Mouse (Mus musculus) erythroblast, embryonic 14.5 days (primary cell): ENCODE measurements around the gene Epha3. TPM values are rescaled to one million over a fixed set of nuclear protein-coding genes. Genes with fewer than 3 reads are reported as not detected.

Source experiments
- H3K27me3 ChIP-seq: 2 replicates; pipeline ENCODE4 v1.6.1; 2012; ENCODE audit warnings: inconsistent platforms; ENCODE audit not compliant: control insufficient read depth
- H3K36me3 ChIP-seq: 2 replicates; pipeline ENCODE4 v1.6.1; 2012; ENCODE audit warnings: mild to moderate bottlenecking, inconsistent platforms; ENCODE audit not compliant: control insufficient read depth
- H3K4me1 ChIP-seq: 2 replicates; pipeline ENCODE4 v1.6.1; 2012; ENCODE audit warnings: inconsistent platforms; ENCODE audit not compliant: control insufficient read depth
- H3K4me3 ChIP-seq: replicated peaks from 2 replicates; pipeline ENCODE3; 2012; ENCODE audit warnings: moderate library complexity, mild to moderate bottlenecking, inconsistent platforms
- H3K9me3 ChIP-seq: 2 replicates; pipeline ENCODE4 v1.6.1; 2012; ENCODE audit warnings: low read length, inconsistent platforms, mixed read lengths; ENCODE audit not compliant: control insufficient read depth
- GATA1 ChIP-seq: IDR thresholded peaks from 2 replicates; pipeline ENCODE4 v1.6.1; 2012; ENCODE audit warnings: low read length, inconsistent platforms, mixed read lengths
- TAL1 ChIP-seq: IDR thresholded peaks from 3 replicates; pipeline ENCODE4 v1.6.1; 2012; ENCODE audit warnings: low read length, inconsistent platforms, mixed read lengths
- polyA plus RNA-seq: library from polyadenylated mRNA; stranded (reverse); fragments of >175 nt; gene quantifications from 2 replicates; pipeline ENCODE4 v1.2.3, GENCODE M21; 2012

The Epha3 gene
- polyA plus RNA-seq, 1 experiment, result not detected

DNA sequence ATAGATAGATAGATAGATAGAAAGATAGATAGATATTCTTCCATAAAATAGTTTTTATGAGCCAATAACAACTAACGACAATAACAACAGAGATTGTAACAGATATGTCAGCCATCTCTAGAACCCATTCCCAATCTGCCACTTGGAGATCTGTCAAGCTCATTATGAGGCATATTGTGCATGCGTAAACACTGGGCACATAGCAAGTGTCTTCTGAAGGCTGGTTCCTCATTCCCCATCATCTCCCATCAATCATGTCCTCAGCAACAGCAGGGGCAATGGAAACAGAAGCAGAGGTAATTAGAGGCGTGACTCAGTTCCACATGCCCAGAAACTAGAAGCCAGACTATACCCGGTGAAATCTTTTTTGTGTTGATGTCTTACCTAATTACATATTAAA, 102.8 kb downstream of the Epha3 start:
- TF ChIP-seq GATA1 (no peak), TAL1 (no peak)
- Histone ChIP-seq H3K9me3 (no peaks in the 10 kb centered on the region), H3K4me1 (no peaks in the 10 kb centered on the region), H3K27me3 (no peaks in the 10 kb centered on the region), H3K4me3 (no peak overlapping the region), H3K36me3 (no peaks in the 10 kb centered on the region)

DNA sequence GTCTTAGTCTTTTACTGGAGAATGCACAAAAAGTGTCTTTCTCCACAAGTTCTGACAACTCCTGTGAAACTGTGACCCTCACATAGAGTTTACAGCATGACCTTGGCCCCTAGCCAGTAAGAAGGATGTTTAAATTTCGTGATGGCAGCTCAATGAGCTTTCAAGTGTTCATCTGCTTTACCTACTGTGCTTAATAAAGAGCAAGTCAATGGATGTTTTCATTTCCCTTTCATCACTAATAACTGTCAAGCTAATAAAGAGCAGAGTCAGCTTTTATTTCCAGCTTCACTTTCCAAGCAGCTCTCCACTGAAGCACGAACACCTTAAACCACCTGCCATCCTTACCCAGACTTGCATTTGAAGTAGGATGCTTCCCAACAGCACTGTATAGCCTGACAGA, 103.9 kb downstream of the Epha3 start:
- Histone ChIP-seq H3K4me3 (no peak overlapping the region), H3K9me3 (no peaks in the 10 kb centered on the region), H3K36me3 (no peaks in the 10 kb centered on the region), H3K4me1 (no peaks in the 10 kb centered on the region), H3K27me3 (no peaks in the 10 kb centered on the region)
- TF ChIP-seq GATA1 (no peak), TAL1 (no peak)

DNA sequence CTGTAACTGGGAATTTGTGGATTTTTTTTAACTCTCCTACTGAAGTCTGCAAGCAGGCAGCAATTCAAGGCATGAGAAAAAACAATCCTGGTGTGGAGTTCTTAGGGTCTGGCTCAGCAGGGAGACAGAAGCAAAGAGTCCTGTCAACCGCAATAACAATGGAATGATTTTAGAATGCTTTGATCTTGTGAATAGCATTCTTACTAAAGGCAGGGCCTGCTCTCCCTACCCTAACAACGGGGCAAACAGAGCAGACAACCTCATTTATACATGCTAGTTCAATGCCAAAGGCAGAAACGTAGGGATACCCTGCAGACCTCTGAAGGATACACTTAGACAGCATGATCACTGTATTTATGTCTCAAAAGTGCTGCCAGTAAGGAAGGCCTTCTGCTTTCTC, 110.9 kb downstream of the Epha3 start:
- no peak for TF ChIP-seq TAL1
- no peak for TF ChIP-seq GATA1
- Histone ChIP-seq H3K27me3 (no peaks in the 10 kb centered on the region), H3K4me3 (no peak overlapping the region), H3K9me3 (no peaks in the 10 kb centered on the region), H3K4me1 (no peaks in the 10 kb centered on the region), H3K36me3 (no peaks in the 10 kb centered on the region)

DNA sequence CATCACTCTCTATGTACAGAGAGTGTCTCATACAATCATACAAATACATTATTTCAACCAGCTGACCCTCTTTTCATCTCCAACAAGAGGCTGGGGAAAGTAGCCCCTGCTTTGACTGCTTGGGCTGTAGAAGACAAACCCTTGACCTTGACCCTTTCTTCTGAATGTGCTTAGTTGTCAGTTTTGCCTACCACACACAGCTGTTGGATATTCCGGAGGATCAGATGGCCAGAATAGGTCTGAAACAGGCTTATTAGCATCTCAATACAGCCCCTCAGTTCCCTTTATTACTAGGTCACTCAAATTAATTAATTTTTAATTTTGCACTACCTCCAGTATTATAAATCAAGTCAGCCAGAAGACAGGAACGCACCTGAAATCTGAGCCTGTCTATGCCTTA, 116.2 kb downstream of the Epha3 start:
- TF ChIP-seq TAL1 (no peak), GATA1 (no peak)
- Histone ChIP-seq H3K9me3 (no peaks in the 10 kb centered on the region), H3K4me1 (no peaks in the 10 kb centered on the region), H3K27me3 (no peaks in the 10 kb centered on the region), H3K36me3 (no peaks in the 10 kb centered on the region), H3K4me3 (no peak overlapping the region)

DNA sequence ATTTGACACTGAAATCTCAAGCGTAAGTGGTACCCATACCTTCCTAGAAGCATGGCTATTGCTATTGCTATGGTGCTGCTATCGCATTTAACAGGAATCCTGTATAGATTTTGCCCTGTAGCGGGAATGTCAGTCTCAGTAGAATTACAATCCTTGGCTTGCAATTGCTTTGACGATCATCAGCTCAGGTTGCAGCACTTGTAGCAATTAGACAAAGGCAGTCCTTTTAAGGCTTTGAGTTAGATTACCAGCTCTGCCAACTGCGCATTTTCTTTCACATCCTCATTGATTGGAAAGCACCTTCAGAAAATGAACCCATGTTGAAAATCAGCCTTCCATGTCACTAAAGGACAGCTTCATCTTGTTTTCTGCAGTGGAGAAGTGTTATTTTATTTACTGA, 118.5 kb downstream of the Epha3 start:
- H3K4me1 ChIP-seq, result no peaks in the 10 kb centered on the region
- TF ChIP-seq GATA1 (no peak), TAL1 (no peak)
- H3K4me3 ChIP-seq, result no peak overlapping the region
- H3K9me3 ChIP-seq, result no peaks in the 10 kb centered on the region
- no peaks in the 10 kb centered on the region for H3K36me3 ChIP-seq
- H3K27me3 ChIP-seq, result no peaks in the 10 kb centered on the region

DNA sequence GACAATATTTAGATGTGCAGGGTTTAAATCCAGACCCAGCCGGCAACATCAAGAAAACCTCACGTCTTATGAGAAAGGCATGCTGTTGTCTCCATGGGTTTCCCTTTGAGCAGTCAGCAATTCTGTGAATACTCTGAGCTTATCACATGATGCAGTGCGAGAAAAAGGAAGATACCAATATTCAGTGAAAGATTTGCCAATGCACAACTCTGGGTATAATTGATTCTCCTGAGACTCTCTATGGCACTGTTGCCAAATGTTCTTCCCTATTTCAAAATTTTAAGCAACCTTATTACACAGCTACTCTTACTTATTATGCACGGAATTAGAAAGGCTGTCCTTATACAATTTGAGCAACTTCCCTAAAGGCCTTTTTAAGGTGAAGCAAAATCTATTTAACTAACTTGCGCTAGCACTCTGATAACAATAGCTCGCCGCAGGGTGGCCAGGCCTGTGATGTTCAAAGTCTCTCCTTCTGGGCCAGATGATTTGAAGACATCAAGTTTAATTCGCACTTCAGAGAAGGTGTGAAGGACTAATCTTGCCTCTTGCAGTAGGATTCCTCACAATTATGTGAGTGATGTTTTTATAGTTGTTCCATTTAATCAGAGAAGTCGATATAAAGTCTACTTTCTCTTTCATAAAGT, 120.6 kb downstream of the Epha3 start:
- no peaks in the 10 kb centered on the region for H3K4me1 ChIP-seq
- H3K27me3 ChIP-seq, result no peaks in the 10 kb centered on the region
- TF ChIP-seq TAL1 (no peak), GATA1 (no peak)
- H3K9me3 ChIP-seq, result no peaks in the 10 kb centered on the region
- no peaks in the 10 kb centered on the region for H3K36me3 ChIP-seq
- H3K4me3 ChIP-seq, result no peak overlapping the region

DNA sequence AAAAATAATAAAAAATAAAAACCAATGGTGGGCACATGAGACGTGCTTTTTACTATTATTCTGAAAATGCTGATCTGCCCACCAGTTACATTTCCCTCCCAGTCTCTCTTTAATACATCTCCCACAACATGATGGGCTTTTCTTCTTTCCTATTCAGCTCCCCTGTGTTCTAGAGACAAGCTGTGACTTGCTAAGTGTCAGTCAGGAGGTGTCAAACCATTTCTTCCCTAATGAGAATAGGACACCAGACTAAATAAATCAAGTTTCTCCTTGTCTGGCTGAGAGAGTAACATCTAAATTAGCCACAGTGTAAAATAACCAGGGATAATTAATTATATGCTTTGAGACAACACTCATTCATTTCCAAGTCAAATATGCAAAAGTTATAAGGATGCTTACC, 144.7 kb downstream of the Epha3 start:
- H3K36me3 ChIP-seq, result no peaks in the 10 kb centered on the region
- no peaks in the 10 kb centered on the region for H3K27me3 ChIP-seq
- TF ChIP-seq TAL1, result no peak
- H3K4me3 ChIP-seq, result no peak overlapping the region
- peaks cover 4% of the 10 kb centered on the region; the same call in 1 of the 2 replicates for H3K9me3 ChIP-seq
- H3K4me1 ChIP-seq, result no peaks in the 10 kb centered on the region

DNA sequence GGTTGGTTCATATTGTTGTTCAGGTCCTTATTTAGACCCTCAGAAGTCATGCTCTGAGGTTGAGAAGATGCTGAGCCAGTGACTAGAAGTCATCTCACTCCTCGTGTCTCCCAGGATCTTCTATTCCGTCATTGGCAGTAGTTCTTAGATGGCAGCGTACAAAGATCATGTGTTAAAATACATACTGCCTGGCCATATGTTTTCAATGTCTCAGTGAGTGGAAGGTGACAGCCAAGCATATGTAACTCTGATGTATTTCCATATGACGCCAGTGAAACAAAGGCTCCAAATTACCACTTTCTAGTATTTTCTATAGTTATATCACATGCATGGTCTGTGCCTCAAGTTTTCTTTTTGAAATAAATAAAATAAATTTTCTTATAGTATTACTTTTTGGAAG, 146.7 kb downstream of the Epha3 start:
- no peak overlapping the region for H3K4me3 ChIP-seq
- no peaks in the 10 kb centered on the region for H3K27me3 ChIP-seq
- TF ChIP-seq TAL1, result no peak
- TF ChIP-seq GATA1, result no peak

DNA sequence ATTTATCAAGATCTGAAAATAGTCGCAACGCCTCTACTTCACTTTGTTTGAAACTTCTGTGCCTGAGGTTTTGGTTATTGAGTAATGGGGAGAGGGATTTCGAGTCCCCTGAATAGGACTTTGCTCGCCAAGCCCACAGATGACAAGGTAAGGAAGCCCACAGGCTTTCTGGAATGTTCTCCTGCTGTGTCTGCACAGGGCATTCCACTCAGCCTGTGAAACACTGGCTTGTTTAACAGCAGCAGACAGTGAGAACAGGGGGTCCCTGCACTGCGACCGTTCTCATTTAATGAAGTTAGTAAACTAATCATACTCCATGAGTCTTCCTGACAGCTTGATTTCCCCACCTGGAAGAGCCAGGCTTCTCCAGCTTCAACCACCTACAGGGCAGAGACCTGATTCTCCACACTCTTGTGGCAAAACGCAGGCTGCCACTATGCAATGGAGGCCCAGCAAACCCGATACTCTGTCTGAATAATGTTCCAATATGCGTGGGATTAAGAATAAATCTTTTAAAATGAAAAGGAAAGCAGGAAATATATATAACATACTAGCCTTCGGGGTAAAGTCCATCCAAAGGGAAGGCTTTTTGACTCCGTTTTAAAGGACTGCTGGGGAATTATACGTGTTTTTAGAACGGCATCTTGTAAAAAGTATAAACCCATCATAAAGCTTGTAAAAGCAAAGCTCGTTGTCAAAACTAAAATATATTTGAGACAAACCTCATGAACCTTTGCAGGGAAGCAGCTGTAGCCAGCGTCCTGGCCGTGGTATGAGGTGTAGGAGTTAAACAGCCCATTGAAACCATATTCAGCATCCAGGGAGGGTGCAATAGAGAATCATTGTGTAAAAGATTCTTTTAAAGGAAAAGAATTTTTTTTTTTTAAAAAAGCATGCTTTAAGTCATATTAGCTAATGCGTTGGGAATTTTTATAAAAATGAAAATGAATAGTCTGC, 156.8 kb downstream of the Epha3 start:
- no peaks in the 10 kb centered on the region for H3K27me3 ChIP-seq
- no peaks in the 10 kb centered on the region for H3K36me3 ChIP-seq
- peaks cover 4% of the 10 kb centered on the region; the same call in 1 of the 2 replicates for H3K9me3 ChIP-seq
- TF ChIP-seq GATA1, result no peak
- TF ChIP-seq TAL1, result no peak
- no peak overlapping the region for H3K4me3 ChIP-seq
- H3K4me1 ChIP-seq, result no peaks in the 10 kb centered on the region

More for the DNA sequence above, 146.7 kb downstream of the Epha3 start:
- H3K9me3 ChIP-seq, result peaks cover 4% of the 10 kb centered on the region; the same call in 1 of the 2 replicates
- H3K4me1 ChIP-seq, result no peaks in the 10 kb centered on the region
- H3K36me3 ChIP-seq, result no peaks in the 10 kb centered on the region
